Mouse (Mus musculus): Measurements from ENCODE around the gene Cep68. TPM values are rescaled to one million over a fixed set of nuclear protein-coding genes. Genes with fewer than 3 reads are reported as not detected.
A peak's percentile ranks its signal among the peaks of the same experiment; 100 is the strongest.

Cep68 gene
- total RNA-seq, 2 experiments from 2014 or later: 30.8 to 31.7 TPM

- DNase-seq (ENCODE audit: low spot score): no peak
Measured at GRCm38 (mm10) chr11:20204870-20205446, 44.3 kb downstream of the Cep68 start.

- DNase-seq (ENCODE audit: low spot score): no peak
Measured at GRCm38 (mm10) chr11:20204321-20204720, 44.9 kb downstream of the Cep68 start.

GRCm38 (mm10) chr11:20202299-20203011 is 46.8 kb downstream of the Cep68 start:
- no peak for DNase-seq (ENCODE audit: low spot score)

GRCm38 (mm10) chr11:20201661-20202101 is 47.5 kb downstream of the Cep68 start:
- DNase-seq (ENCODE audit: low spot score): peak; percentile 46

- DNase-seq (ENCODE audit: low spot score): peak; percentile 100
Measured at GRCm38 (mm10) chr11:20200713-20201575, 48.3 kb downstream of the Cep68 start, which contains the start of gene Rab1a. Gene Rab1a, plus strand, starts transcription at chr11:20201432.

GRCm38 (mm10) chr11:20193100-20193736 is 56.0 kb downstream of the Cep68 start:
- no peak for DNase-seq (ENCODE audit: low spot score)

- no peak for DNase-seq (ENCODE audit: low spot score)
Measured at GRCm38 (mm10) chr11:20187271-20187670, 62.0 kb downstream of the Cep68 start.

Other genes with a start within 250 kb of the Cep68 start
- 10 to 100 TPM; 35.5 to 39.8 TPM for gene Actr2, start 136.5 kb downstream of the Cep68 start, total RNA-seq (2021)
- gene Rab1a, start 48.0 kb downstream of the Cep68 start, total RNA-seq (2021): 10 to 100 TPM; 80.0 to 89.6 TPM
- gene Slc1a4, start 83.3 kb upstream of the Cep68 start, total RNA-seq (2021): under 1 TPM; 0.46 to 0.83 TPM